Mouse (Mus musculus): Measurements from ENCODE around the gene Stx8.

Gene Stx8

DNA sequence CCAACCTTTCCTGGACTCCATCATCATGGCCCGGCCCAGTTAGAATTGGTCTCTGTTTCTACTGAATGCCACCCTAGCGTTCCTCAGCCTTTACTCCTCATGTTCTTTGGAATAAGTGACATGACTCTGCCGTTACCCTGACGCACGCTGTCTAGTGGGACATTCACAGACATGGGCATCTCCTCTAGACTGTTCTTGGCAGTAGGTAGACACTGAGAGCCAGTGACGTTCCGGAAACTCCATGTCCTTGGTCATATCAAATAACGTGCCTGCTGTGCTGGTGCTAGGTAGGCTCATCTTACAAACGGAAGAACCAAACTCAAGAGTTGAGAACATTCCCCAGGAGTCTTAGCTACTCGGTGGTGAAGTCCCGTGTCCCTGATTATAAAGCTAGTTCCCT, 231.5 kb downstream of the Stx8 start:
- DNase-seq (ENCODE audit: low read depth in 1 of 2, low spot score in 2 of 2) = no peak

DNA sequence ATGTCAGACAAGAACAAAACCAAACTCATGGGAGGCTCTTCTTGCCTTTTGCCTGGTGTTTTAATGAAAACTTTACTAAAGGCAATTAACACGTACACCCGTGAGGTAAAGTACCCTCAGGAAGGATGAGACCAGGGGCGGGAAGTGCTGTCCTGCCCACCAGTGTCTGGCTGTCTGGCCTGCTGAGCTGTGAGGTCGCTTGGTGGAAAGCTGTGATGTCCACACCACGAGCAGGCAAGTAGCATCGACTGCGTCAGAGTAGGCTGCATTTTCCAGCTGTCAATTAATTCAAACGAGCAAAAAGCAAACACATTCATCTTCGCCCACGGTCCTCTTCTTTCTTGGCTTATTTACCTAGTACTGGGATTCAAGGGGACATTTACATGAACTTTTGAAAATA, 232.7 kb downstream of the Stx8 start:
- DNase-seq (ENCODE audit: low read depth in 1 of 2, low spot score in 2 of 2) = no peak

DNA sequence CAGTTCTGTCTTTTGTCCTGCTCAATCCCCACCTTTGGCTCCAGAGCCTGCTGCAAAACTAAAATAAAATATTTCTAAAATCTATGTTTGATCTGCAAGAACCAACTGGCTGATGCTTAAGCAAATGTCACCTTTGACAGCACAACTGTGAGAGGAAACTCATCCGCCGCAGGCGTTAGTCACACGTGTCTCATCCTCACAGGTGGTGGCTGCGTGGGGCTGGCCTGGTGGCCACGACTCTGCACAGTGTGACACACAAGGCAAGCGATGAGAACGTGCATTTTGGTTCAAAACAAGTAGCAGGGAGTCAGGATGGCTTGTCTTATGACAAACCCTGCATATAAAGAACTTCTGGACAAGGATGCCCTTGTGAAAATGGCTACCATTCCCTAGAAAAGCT, 233.1 kb downstream of the Stx8 start:
- DNase-seq (ENCODE audit: low read depth in 1 of 2, low spot score in 2 of 2) = no peak

DNA sequence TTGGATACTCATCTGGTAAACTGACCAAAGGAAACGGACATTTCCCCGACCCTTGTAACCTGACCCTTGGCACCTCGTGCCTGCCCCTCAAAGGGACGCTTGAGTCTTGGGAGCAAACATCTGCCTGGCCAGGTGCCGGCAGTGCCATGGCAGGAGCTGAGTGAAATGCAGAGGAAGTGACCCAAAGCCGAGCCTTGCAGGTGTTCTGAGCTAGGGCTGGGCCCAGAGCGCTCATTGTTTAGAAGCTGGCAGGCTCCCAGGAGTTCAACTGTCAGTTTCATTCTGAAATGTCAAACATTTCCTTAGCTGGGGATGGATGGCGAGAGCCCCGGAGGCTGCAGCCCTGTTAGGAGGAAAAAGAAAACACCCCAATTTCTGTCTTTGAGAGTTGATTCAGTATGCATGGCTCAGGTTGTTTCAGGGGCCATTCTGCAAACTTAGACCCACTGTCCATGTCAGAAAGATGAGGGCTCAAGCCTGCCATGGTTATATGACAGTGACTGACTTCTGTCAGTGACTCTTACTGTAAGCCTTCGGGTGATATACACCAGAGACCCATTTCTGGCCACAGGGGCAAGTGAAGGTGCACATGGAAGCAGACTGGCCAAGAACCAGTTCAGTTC, 233.9 kb downstream of the Stx8 start:
- DNase-seq (ENCODE audit: low read depth in 1 of 2, low spot score in 2 of 2) = no peak

DNA sequence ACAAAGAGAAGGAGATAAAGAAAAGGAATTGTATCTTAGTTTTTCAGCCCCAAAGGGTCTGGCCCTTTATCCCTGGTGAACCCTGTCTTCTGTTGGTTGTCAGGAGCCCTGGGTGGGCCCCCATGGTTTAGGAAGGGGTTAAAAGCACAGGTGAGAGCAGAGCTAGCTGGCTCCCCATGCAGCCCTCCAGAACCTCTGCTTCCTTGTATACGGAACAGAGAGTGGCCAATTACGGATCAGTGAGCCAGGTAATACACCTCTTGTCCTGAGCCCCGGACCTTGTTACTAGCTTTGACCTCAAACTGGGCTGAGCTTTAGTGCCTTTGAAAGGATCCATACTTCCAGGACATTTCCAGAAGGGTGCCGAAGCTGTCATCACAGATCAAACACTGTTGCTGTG, 234.5 kb downstream of the Stx8 start:
- no peak for DNase-seq (ENCODE audit: low read depth in 1 of 2, low spot score in 2 of 2)

DNA sequence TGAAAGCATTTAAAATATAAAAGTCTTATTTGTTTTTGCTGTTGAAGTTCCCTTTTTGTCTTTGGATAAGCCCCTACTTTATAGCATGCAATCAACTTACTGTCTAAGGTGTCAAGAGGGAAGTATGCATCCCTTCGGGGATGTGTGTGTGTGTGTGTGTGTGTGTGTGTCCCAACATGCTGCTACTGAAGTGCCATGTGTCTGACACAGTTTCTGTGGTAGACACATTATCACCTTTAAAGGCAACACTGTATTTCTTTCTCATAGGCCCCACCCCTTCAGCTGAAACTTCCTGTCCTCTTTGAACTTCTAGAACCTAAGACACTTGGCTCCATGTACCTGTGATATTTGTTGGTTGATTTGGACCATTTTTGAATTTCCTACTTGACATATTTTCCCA, 235.1 kb downstream of the Stx8 start:
- no peak for DNase-seq (ENCODE audit: low read depth in 1 of 2, low spot score in 2 of 2)

DNA sequence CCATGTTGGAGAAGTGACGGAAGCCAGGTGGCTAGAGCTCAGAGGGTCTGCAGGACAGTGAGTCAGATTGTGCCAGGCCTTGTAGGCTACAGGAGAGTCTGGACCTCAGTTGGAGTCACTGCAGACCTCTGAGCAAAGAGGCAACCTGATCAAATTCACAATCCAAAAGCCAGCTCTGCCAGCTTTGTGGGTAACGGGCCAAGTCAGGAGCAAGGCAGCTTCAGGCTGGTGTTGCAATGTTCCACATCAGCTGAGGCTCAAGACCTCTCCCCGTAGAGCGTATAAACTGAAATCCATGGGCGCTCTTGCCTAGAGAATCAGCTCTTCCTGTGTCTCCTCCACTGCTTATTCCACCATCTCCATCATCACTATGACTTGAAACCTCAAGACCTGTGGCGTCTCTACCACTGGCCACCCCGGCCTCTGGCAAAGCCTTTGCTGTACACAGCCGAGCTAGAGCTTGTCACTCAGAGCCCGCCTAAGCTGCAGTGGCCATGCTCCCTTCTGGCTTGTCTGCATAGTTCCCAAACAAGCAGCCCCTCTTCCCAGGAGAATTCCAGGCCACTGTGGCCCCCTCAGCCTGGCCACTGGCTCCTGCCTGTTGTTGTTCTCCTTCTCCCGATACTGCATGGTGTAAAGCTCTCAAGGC, 235.9 kb downstream of the Stx8 start:
- DNase-seq (ENCODE audit: low read depth in 1 of 2, low spot score in 2 of 2) = no peak

DNA sequence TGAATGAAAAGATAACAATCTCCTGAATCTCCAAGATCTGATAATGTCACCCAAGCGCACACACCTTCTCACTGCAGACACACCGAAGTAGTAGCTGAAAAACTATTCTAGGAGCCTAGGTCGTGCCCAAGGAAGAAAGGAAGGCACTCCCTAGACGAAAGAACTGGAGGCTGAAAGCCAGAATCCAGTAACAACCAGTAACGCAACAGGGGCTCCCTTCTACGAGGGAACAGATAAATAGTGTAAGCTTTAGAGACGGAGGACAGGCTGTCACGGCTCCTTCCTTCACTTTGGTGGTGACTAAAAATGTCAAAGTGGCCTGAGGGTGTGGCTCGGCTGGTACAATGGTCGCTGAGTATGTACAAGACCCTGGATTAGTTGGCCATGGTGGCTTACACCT, 236.6 kb downstream of the Stx8 start:
- no peak for DNase-seq (ENCODE audit: low read depth in 1 of 2, low spot score in 2 of 2)

DNA sequence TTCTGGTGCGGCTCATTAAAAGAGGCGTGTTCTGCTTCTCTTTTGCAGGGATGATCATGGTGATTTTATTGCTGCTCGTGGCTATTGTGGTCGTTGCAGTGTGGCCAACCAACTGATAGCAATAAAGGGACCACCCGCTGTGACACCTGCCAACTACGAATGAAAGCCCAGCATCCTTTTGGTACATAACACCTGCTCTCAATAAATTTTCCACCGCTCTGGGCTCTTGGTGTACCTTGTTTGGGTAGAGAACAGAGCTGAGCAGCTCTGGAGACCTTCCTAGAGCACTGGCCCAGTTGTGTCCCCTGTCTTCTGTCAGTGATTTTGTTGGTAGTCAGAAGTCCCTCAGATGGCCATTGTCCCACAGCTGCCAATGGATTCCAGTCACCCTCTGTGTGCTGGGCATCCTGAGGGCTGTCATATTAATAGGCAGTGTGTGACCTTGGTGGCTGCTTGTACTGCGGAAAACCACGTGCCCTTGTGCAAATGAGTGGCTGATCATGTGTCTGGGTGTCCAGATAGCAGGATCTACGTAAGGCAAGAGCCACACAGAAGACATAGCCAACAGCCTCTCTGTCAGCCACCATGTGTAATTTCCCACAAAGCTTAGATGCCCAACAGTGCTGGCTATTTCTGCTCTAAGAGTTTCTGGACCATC, 237.8 kb downstream of the Stx8 start:
- no peak for DNase-seq (ENCODE audit: low read depth in 1 of 2, low spot score in 2 of 2)

DNA sequence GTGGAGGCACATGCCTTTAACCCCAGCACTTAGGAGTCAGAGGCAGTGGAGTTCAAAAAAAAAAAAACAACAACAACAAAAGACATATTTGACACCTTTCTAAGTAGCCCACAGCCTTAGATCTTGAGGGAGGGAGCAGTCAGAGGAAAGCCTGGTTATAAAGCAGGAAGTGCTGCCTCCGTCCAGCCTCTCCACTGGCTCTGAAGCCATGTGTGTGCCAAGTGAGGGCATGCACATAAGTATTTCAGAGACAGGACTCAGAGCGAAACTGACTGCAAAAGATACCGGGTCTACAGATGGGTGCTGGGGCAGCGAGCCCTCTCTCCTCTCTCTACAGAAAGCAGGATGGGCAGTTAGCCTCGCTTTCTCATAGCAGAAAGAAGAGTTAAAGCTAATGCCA, 238.4 kb downstream of the Stx8 start:
- no peak for DNase-seq (ENCODE audit: low read depth in 1 of 2, low spot score in 2 of 2)

DNA sequence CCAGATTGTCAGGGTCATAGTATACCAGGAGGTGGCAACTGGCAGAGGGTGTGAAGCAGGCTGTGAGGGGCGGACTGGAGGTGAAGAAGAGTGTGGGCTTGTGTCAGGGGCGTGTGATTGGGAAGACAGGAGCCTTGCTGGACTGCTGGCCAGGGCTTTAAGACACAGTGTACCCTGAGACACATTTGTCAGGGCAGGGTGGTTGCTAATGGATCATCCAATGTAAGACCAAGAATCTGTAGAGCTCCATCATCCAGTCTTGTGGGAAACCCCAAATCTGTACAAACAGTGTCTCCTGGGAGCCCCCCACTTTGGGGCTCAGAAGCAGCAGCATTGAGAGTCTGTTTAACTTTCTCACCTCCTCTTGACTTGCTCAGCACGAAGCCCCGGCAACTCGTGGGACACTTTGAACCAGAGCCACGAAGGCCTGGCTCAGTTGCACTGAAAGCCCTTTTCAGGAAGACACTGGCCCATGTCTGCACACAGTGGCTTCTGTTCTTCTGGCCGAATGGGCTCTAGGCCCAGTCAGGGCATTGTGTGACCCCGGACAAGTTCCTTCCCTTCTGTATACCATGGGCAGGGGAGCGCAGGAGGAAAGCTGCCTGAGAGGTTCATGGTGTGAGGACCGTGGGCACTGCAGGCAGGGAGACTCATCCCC, 239.7 kb downstream of the Stx8 start:
- DNase-seq (ENCODE audit: low read depth in 1 of 2, low spot score in 2 of 2) = no peak

DNA sequence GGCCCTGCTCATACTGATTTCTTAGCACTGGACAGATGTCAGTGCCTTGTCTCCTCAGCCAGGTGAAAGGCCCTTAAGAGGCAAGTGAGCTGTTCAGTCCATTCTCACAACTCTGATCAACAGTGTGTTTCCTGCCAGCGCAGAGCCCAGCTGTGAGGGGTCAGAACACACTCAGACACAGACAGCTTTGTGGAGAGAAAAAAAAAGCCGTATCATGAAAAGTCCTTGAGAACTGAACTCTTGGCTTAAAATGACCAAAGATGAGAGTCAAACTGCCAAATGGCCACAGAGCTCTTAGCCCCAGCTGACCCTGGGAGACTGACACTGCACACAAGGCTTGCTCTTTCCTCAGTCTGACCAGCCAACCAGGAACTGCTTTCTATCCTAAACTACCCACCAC, 242.0 kb downstream of the Stx8 start:
- no peak for DNase-seq (ENCODE audit: low read depth in 1 of 2, low spot score in 2 of 2)

DNA sequence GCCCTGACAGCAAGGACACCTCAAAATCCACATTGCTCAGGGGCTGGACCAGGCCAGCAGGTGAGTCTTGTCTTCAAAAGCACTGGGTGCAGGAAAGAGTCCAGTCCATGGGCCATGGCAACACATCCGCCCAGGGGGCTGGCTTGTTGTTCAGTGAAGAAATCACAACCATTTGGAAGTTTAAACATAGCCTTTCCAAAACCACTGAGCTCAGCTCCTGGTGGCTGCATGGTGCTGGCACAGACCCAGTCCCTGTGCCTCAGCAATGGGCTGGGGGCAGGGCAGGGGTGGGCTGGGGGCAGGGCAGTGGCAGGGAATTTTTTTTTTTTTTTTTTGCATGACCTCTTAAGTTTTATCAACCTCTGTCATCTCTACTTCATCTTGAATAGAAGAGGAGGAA, 242.6 kb downstream of the Stx8 start:
- no peak for DNase-seq (ENCODE audit: low read depth in 1 of 2, low spot score in 2 of 2)

DNA sequence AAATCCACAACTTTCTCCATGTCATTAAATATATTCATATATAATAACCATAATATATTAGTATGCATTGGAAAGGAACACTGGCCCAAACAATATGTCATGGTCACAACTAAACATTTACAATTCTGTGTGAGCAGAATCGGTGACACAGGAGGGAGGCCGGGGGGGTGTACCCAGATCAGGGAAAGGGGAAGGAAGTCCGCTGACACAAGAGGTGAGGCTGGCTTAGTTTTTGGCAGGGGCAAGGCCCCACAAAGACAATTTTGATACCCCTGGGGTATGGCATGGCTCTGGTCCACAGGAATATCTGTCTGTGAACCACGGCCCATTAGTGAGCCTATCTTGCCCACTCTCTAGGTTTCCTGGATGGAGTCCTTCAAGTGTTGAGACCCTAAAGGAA, 243.5 kb downstream of the Stx8 start:
- no peak for DNase-seq (ENCODE audit: low read depth in 1 of 2, low spot score in 2 of 2)

DNA sequence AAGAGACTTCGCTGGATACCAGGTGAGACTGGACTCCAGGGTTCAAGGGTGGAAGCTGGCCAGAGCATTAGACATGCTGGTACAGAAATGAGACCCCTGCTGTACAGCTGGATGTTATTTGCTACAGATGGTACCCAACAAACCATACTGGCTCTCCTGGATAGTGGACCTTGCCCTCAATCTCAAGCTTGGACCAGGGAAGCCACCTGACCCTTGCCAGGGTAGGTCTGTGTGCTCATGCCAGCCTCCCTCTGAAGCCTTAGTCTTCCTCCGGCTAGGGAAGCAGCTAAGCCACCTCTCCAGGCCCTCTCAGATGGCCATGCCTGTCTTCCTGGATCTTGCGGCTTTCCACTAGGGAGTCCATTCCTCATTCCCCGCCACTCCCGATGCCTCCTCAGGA, 244.7 kb downstream of the Stx8 start:
- DNase-seq (ENCODE audit: low read depth in 1 of 2, low spot score in 2 of 2) = no peak

DNA sequence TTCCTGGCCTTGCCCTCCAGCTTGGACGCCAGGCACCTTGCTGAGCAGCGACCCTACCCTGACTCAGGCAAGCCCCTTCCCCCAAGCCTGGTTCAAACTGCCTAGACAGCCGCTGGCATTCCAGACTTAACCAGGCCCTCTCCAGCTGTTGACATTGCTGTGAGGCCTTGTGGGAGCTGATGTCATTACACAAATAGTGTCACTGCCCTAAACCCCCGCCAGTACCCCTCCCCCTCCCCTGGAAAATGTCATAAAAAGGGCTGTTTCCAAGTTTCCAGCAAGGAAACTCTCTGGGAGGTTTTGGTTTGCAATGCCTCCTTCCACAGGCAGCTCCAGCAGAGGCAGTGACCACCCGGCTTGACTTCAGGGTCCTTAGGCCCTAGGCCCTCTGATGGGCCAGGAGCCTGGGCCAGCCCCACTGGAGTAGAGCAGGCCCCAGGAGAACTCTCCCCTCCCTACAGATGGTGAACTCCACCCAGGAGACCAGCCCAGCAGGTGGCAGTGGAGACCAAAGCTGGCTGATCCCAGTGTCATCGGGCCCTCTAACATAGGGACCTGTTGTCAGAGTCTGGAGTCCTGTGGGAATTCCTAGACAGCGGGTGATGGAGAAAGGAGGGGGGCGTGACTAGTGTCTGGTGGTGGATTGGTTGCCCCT, 246.1 kb downstream of the Stx8 start:
- DNase-seq (ENCODE audit: low read depth in 1 of 2, low spot score in 2 of 2) = no peak

DNA sequence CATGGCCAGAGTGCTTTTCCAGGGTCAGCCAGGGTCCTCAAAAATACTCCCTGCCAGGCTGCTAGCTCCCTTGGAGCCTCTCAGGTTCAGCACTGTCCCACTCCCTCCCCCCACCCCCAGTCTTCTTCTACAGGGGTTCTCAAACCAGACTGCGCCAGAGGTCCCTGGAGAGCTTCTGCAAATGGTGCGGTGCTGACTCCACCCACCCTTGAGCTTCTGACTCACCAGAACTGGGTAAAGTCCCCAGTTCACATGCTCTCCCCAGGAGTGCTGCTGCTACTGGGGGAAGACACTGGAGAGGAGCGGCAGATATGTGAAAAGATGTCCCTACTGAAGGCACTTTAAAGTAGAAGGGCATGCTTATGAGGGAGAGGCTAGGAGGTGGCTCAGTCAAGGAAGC, 247.9 kb downstream of the Stx8 start:
- no peak for DNase-seq (ENCODE audit: low read depth in 1 of 2, low spot score in 2 of 2)

DNA sequence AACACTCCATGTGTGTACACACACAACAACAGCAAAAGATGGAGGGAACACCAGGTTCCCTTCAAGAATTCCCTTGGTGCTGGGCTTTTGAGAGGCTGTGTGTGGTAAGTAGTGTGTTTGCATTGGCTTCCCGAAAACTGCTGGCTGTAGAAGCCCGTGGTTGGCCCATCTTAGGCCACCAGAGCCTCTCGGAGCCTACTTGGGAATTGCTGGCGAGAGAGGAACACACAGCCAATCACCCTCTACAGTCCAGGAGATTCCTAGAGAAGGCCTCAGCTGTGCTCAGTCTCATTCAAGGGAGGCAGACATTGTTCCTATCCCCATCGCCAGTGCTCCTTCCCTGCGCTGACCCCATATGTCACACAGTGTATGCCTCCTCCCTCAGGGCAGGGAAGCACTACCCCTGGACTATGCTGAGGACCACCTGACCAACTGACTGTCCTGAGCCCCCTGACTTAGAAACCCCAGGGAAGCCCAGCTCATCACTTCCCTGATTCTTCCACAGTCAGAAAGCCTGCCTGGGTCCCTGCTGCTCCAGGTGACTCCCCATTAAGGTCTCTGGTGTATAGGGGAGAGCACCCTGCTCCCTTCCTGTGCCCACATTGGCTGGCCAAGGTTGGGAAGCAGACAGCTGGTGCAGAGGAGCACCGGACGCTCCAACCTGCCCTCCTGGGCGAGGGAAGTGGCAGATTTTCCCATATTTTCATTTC, 248.7 kb downstream of the Stx8 start:
- no peak for DNase-seq (ENCODE audit: low read depth in 1 of 2, low spot score in 2 of 2)

DNA sequence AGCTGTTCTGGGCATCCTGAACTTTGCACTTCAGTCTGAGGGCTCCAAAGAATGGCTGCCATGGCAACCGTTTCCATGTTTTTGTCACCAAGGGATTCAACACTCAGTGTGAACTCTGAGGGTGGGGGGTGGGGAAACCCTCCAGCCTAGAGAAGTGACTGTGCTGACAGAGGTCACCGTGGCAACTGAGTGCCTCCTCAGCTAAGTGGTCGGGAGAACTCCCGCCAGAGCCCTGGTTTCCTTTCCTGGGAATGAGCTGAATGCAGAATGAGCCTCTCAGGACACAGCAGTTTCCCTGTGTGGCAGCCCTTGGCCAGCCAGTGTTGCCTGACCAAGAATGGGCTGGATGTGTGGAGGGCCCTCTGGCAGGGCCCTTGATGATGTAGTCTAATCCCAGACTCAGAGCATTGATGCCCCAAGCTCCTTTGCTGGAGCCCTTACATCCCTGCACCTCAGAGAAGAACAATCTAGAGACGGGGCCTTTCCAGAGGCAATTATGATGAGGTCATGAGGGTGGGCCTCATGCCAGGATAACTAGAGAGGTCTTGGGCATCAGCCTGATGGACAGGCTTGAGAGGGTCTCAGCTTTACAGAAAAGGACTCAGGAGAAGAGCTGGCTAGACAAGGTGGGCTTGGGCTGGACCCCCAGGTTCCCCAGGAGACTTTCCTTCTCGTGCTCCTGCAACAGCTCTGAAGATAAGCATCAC, 249.4 kb downstream of the Stx8 start:
- no peak for DNase-seq (ENCODE audit: low read depth in 1 of 2, low spot score in 2 of 2)

DNA sequence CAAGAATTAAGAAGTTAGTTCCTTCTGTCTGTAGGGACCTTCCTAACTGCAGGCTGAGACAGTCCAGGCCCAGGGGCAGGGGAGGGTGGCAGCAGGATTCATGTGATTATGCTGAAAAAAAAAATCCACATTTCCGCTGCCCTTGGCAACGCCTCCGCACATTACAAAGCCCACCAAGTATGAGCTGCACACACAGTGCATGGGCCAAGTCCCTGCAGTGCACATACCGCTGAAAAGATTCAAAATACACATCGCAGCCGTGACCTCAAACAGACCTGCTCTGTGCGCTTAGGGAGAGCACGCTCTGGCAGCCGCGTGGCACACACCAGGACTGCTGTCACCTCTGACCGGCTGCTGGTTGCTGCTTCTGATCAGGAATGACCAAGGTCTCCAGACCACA, 250.0 kb downstream of the Stx8 start:
- DNase-seq (ENCODE audit: low read depth in 1 of 2, low spot score in 2 of 2) = no peak

DNA sequence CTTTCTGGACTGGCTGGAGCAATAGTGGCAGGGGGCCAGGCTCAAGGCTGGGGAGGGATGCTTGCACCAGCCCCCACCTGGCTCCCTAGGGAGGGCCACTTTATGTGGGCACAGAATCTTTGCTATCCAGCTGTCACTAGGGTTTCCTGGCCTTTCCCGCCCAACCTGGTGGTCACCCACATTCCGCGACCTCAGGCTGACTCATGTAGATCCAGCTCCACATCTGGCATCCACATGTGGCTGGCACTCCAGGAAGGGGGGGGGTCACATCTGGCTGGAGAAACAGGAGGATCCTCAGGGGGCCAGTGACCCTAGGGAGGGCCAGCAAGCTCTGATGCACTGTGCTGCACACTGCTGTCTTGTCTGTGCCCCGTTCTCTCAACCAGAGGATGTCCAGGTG, 254.7 kb downstream of the Stx8 start:
- no peak for DNase-seq (ENCODE audit: low read depth in 1 of 2, low spot score in 2 of 2)
